Mouse (Mus musculus) olfactory bulb, adult 2 months (tissue): Measurements from ENCODE around the gene Sema6c. TPM values are rescaled to one million over a fixed set of nuclear protein-coding genes. Genes with fewer than 3 reads are reported as not detected.
A peak's percentile ranks its signal among the peaks of the same experiment; 100 is the strongest.

Source experiments
- H3K27ac ChIP-seq: fragments of 200-500 bp; 2 replicates; pipeline ENCODE4 v1.5.1; 2012; ENCODE audit warnings: low read depth, low read length; ENCODE audit not compliant: insufficient read depth
- H3K4me1 ChIP-seq: fragments of 200-500 bp; 2 replicates; pipeline ENCODE4 v1.6.1; 2012; ENCODE audit warnings: low read length; ENCODE audit not compliant: control insufficient read depth, insufficient read depth
- H3K4me3 ChIP-seq: fragments of 200-500 bp; 2 replicates; pipeline ENCODE4 v1.5.1; 2012; ENCODE audit warnings: mild to moderate bottlenecking, low read depth, low read length, moderate library complexity; ENCODE audit not compliant: insufficient read depth
- CTCF ChIP-seq: fragments of 200-500 bp; IDR thresholded peaks from 2 replicates; pipeline ENCODE4 v1.5.1; 2012; ENCODE audit warnings: low read depth, mild to moderate bottlenecking, low read length, moderate library complexity; ENCODE audit not compliant: insufficient read depth
- POLR2A ChIP-seq: fragments of 200-500 bp; IDR thresholded peaks from 2 replicates; pipeline ENCODE4 v1.6.1; 2012; ENCODE audit warnings: mild to moderate bottlenecking, low read depth, low read length, moderate library complexity; ENCODE audit not compliant: insufficient read depth
- WGBS: fragments of 180-500 bp; shearing (Covaris S2); methylation state at CpG from one replicate; pipeline ENCODE4 v1.1.7; 2018; 5-methylcytosine and 5-hydroxymethylcytosine counted together
- polyA plus RNA-seq: library from polyadenylated mRNA; stranded (reverse); fragments of >200 nt; gene quantifications from 2 replicates; pipeline ENCODE4 v1.2.4, GENCODE M21; 2012; ENCODE audit warnings: low replicate concordance; ENCODE audit not compliant: missing spikeins, insufficient read depth, insufficient read length

Gene Sema6c
- not detected in 2 replicates for polyA plus RNA-seq

- 0 out of 2 replicates have a peak within 1 kb of the TSS, but pooled peaks have one; percentile 17 for H3K27ac ChIP-seq
- H3K4me1 ChIP-seq, result peaks cover 29% of the 10 kb centered on the region
- peak within 1 kb of the TSS; percentile 84 for H3K4me3 ChIP-seq
- WGBS, result under 1% methylated on average over 66 of the region's 66 CpGs
- TF ChIP-seq CTCF (no peak), POLR2A (peak; percentile 44)
Measured at GRCm38 (mm10) chr3:95159987-95160963, at the start of gene Sema6c. Gene Sema6c, plus strand, starts transcription at chr3:95160457.

- H3K4me1 ChIP-seq, result no peaks in the 10 kb centered on the region
- H3K4me3 ChIP-seq, result peak within 1 kb of the TSS; percentile 69
- H3K27ac ChIP-seq, result peak within 1 kb of the TSS; percentile 65
- WGBS, result under 1% methylated on average over 54 of the region's 54 CpGs
- no peak for TF ChIP-seq CTCF
- TF ChIP-seq POLR2A, result peak; percentile 64
Measured at GRCm38 (mm10) chr3:95110911-95111726, 49.1 kb upstream of the Sema6c start, which contains the start of gene Vps72. Gene Vps72, plus strand, starts transcription at chr3:95111022.

GRCm38 (mm10) chr3:95112760-95113159 is 47.5 kb upstream of the Sema6c start:
- no peaks in the 10 kb centered on the region for H3K4me1 ChIP-seq
- TF ChIP-seq CTCF, result no peak
- TF ChIP-seq POLR2A, result no peak
- no peak overlapping the region for H3K27ac ChIP-seq
- WGBS, result 97% methylated on average over 1 of the region's 1 CpGs
- no peak overlapping the region for H3K4me3 ChIP-seq

- no peaks in the 10 kb centered on the region for H3K4me1 ChIP-seq
- no peak overlapping the region for H3K27ac ChIP-seq
- TF ChIP-seq CTCF (no peak), POLR2A (no peak)
- WGBS, result 93% methylated on average over 2 of the region's 2 CpGs
- H3K4me3 ChIP-seq, result no peak overlapping the region
Measured at GRCm38 (mm10) chr3:95117751-95118150, 42.5 kb upstream of the Sema6c start.

- no peak overlapping the region for H3K4me3 ChIP-seq
- H3K27ac ChIP-seq, result no peak overlapping the region
- WGBS, result 80% methylated on average over 6 of the region's 6 CpGs
- H3K4me1 ChIP-seq, result peaks cover 7% of the 10 kb centered on the region
- TF ChIP-seq POLR2A, result no peak
- TF ChIP-seq CTCF, result no peak
Measured at GRCm38 (mm10) chr3:95121580-95121979, 38.7 kb upstream of the Sema6c start.

- peaks cover 7% of the 10 kb centered on the region for H3K4me1 ChIP-seq
- H3K27ac ChIP-seq, result peak within 1 kb of the TSS; percentile 33
- no peak for TF ChIP-seq POLR2A
- TF ChIP-seq CTCF, result no peak; the same call in 1 of the 2 replicates
- WGBS, result 64% methylated on average over 6 of the region's 6 CpGs
- no peak within 1 kb of the TSS for H3K4me3 ChIP-seq
Measured at GRCm38 (mm10) chr3:95124246-95124645, 36.0 kb upstream of the Sema6c start, which contains the start of gene Tmod4. Gene Tmod4, plus strand, starts transcription at chr3:95124476.

- TF ChIP-seq CTCF, result no peak
- peak overlapping the region; percentile 33; the same call in 1 of the 2 replicates for H3K27ac ChIP-seq
Measured at GRCm38 (mm10) chr3:95124972-95125371, 35.3 kb upstream of the Sema6c start.

GRCm38 (mm10) chr3:95129226-95129651 is 31.0 kb upstream of the Sema6c start:
- 37% methylated on average over 6 of the region's 6 CpGs for WGBS
- Histone ChIP-seq H3K27ac (no peak overlapping the region), H3K4me3 (no peak overlapping the region), H3K4me1 (peaks cover 9% of the 10 kb centered on the region)
- TF ChIP-seq CTCF (no peak), POLR2A (no peak)

More at GRCm38 (mm10) chr3:95124972-95125371, 35.3 kb upstream of the Sema6c start:
- Histone ChIP-seq H3K4me1 (peaks cover 7% of the 10 kb centered on the region), H3K4me3 (no peak overlapping the region)
- 3% methylated on average over 5 of the region's 5 CpGs for WGBS
